13 mouse cellular contexts compared by ENCODE assay signal in genomic region chr1:74329899-74330431, GRCm38 (mm10). TPM values are rescaled to one million over a fixed set of nuclear protein-coding genes. Genes with fewer than 3 reads are reported as not detected.
DNase-seq lines count a peak whose midpoint lies in the region; ATAC-seq lines count a peak whose summit lies in the region.
"Had no signal": no experiment of that assay in that cellular context is flagged by ENCODE, and none has a peak within 500 bp of the region (broad histone marks: within the 10 kb centered on the region; RNA-seq: fewer than 3 reads in every experiment).

No protein-coding gene starts in this region.

- no peaks in the 10 kb centered on the region for H3K9me3 ChIP-seq in heart, embryonic 13.5 days
- no peaks in the 10 kb centered on the region for H3K9me3 ChIP-seq in midbrain, embryonic 11.5 days (ENCODE audit: control insufficient read depth, low read length)
- no peaks in the 10 kb centered on the region for H3K9me3 ChIP-seq in midbrain, embryonic 15.5 days
- no peaks in the 10 kb centered on the region for H3K9me3 ChIP-seq in kidney, embryonic 15.5 days (replicated peaks)
- no peaks in the 10 kb centered on the region for H3K9me3 ChIP-seq in stomach, embryonic 15.5 days
- H3K9me3 ChIP-seq: hindbrain, embryonic 12.5 days; limb, embryonic 13.5 days; neural tube, embryonic 12.5 days had no signal

- intact Hi-C loops in heart, postnatal 36 days (cut with DNase I) = loop anchor here (2.0 kb wide), 1 partner anchor 43 kb away; no protein-coding TSS in a partner anchor

- 76% methylated on average over 7 of the region's 7 CpGs for WGBS in heart, embryonic 13.5 days
- 90% methylated on average over 7 of the region's 7 CpGs for WGBS in midbrain, embryonic 11.5 days
- WGBS in midbrain, embryonic 15.5 days = 81% methylated on average over 7 of the region's 7 CpGs
- WGBS in kidney, embryonic 15.5 days = 76% methylated on average over 7 of the region's 7 CpGs
- 61% methylated on average over 7 of the region's 7 CpGs for WGBS in stomach, embryonic 15.5 days

- peaks cover 49% of the 10 kb centered on the region for H3K4me1 ChIP-seq in heart, embryonic 13.5 days
- H3K4me1 ChIP-seq in midbrain, embryonic 11.5 days (ENCODE audit: control insufficient read depth, insufficient read depth, low read length) = peaks cover 11% of the 10 kb centered on the region
- peaks cover 18% of the 10 kb centered on the region for H3K4me1 ChIP-seq in midbrain, embryonic 15.5 days
- peaks cover 50% of the 10 kb centered on the region for H3K4me1 ChIP-seq in kidney, embryonic 15.5 days
- H3K4me1 ChIP-seq in stomach, embryonic 15.5 days = peaks cover 23% of the 10 kb centered on the region

- peaks cover 16% of the 10 kb centered on the region for H3K36me3 ChIP-seq in heart, embryonic 13.5 days
- no peaks in the 10 kb centered on the region for H3K36me3 ChIP-seq in midbrain, embryonic 11.5 days (ENCODE audit: control insufficient read depth, insufficient read depth, low read length)
- H3K36me3 ChIP-seq in midbrain, embryonic 15.5 days (replicated peaks) = no peaks in the 10 kb centered on the region
- H3K36me3 ChIP-seq in kidney, embryonic 15.5 days = no peaks in the 10 kb centered on the region; the same call in 1 of the 2 replicates
- no peaks in the 10 kb centered on the region for H3K36me3 ChIP-seq in stomach, embryonic 15.5 days
- H3K36me3 ChIP-seq: hindbrain, embryonic 12.5 days; limb, embryonic 13.5 days had no signal

- H3K4me2 ChIP-seq in heart, embryonic 13.5 days = no peak overlapping the region
- no peak overlapping the region for H3K4me2 ChIP-seq in midbrain, embryonic 11.5 days
- H3K4me2 ChIP-seq in midbrain, embryonic 15.5 days = no peak overlapping the region
- H3K4me2 ChIP-seq in kidney, embryonic 15.5 days = no peak overlapping the region
- no peak overlapping the region for H3K4me2 ChIP-seq in stomach, embryonic 15.5 days
- H3K4me2 ChIP-seq: hindbrain, embryonic 12.5 days; limb, embryonic 13.5 days; neural tube, embryonic 12.5 days had no signal

- H3K27me3 ChIP-seq in heart, embryonic 13.5 days (replicated peaks) = no peaks in the 10 kb centered on the region
- no peaks in the 10 kb centered on the region for H3K27me3 ChIP-seq in midbrain, embryonic 11.5 days (ENCODE audit: control insufficient read depth, insufficient read depth, low read length)
- no peaks in the 10 kb centered on the region for H3K27me3 ChIP-seq in midbrain, embryonic 15.5 days (replicated peaks)
- no peaks in the 10 kb centered on the region for H3K27me3 ChIP-seq in kidney, embryonic 15.5 days
- H3K27me3 ChIP-seq in stomach, embryonic 15.5 days (replicated peaks) = no peaks in the 10 kb centered on the region
- H3K27me3 ChIP-seq: hindbrain, embryonic 12.5 days; limb, embryonic 13.5 days; neural tube, embryonic 12.5 days had no signal

- no peak for DNase-seq in heart, postnatal 36 days
- DNase-seq in midbrain, embryonic 11.5 days (ENCODE audit: low spot score, missing footprints) = peak; percentile 2
- DNase-seq in gastrocnemius, adult 8-10 months (ENCODE audit: low spot score in 2 of 2) = no peak
- no peak for DNase-seq in layer of hippocampus, adult 9-11 months
- DNase-seq: gastrocnemius, postnatal 25 days had no signal

- no peak overlapping the region for H3K4me3 ChIP-seq in heart, embryonic 13.5 days
- H3K4me3 ChIP-seq in midbrain, embryonic 11.5 days (ENCODE audit: low read depth, low read length) = no peak overlapping the region
- H3K4me3 ChIP-seq in midbrain, embryonic 15.5 days = no peak overlapping the region
- no peak overlapping the region for H3K4me3 ChIP-seq in kidney, embryonic 15.5 days (replicated peaks)
- no peak overlapping the region for H3K4me3 ChIP-seq in stomach, embryonic 15.5 days (replicated peaks)
- H3K4me3 ChIP-seq: hindbrain, embryonic 12.5 days; limb, embryonic 13.5 days; neural tube, embryonic 12.5 days had no signal

- H3K9ac ChIP-seq in heart, embryonic 13.5 days = no peak overlapping the region
- H3K9ac ChIP-seq in midbrain, embryonic 11.5 days (ENCODE audit: low read length) = no peak overlapping the region
- H3K9ac ChIP-seq in midbrain, embryonic 15.5 days = no peak overlapping the region
- H3K9ac ChIP-seq in kidney, embryonic 15.5 days = no peak overlapping the region
- no peak overlapping the region for H3K9ac ChIP-seq in stomach, embryonic 15.5 days
- H3K9ac ChIP-seq: hindbrain, embryonic 12.5 days; limb, embryonic 13.5 days; neural tube, embryonic 12.5 days had no signal

- ATAC-seq in heart, embryonic 13.5 days (ENCODE audit: extremely low read depth, insufficient number of reproducible peaks, low FRiP score, low TSS enrichment) = no peak
- ATAC-seq in midbrain, embryonic 11.5 days (ENCODE audit: low FRiP score) = no peak
- ATAC-seq in midbrain, embryonic 15.5 days (replicated peaks) = no peak
- no peak for ATAC-seq in kidney, embryonic 15.5 days (replicated peaks; ENCODE audit: low FRiP score)
- no peak for ATAC-seq in stomach, embryonic 15.5 days (ENCODE audit: insufficient read depth, low FRiP score, low read depth)

- H3K27ac ChIP-seq in heart, embryonic 13.5 days (replicated peaks) = peak overlapping the region; percentile 80; the same call in 1 of the 2 replicates
- H3K27ac ChIP-seq in midbrain, embryonic 11.5 days (ENCODE audit: low read depth, low read length) = no peak overlapping the region
- no peak overlapping the region for H3K27ac ChIP-seq in midbrain, embryonic 15.5 days
- peak overlapping the region; percentile 86 for H3K27ac ChIP-seq in kidney, embryonic 15.5 days
- H3K27ac ChIP-seq in stomach, embryonic 15.5 days = peak overlapping the region; percentile 86; the same call in 1 of the 2 replicates
- H3K27ac ChIP-seq: hindbrain, embryonic 12.5 days; limb, embryonic 13.5 days; neural tube, embryonic 12.5 days had no signal

RNA-seq across cellular contexts. Expression of gene Tmbim1, which starts 24.5 kb away (rescaled TPM):
- 42.0 and 42.7 TPM in 2 replicates for polyA plus RNA-seq in heart, embryonic 13.5 days (2015; fragmentation: Nextera tagmentation; extraction: Ambion mirVana)
- 10 to 100 TPM; 45.8 to 50.5 TPM for total RNA-seq in heart, postnatal 36 days (2021)
- polyA plus RNA-seq in midbrain, embryonic 11.5 days (2014; fragmentation: Nextera tagmentation; extraction: Ambion mirVana) = 6.4 and 7.0 TPM in 2 replicates
- polyA plus RNA-seq in midbrain, embryonic 15.5 days (2015; fragmentation: Nextera tagmentation; extraction: Ambion mirVana) = 7.5 and 9.4 TPM in 2 replicates
- polyA plus RNA-seq in kidney, embryonic 15.5 days (2015; fragmentation: Nextera tagmentation; extraction: Ambion mirVana) = 25.6 and 31.2 TPM in 2 replicates
- 68.3 and 73.4 TPM in 2 replicates for polyA plus RNA-seq in stomach, embryonic 15.5 days (2015; fragmentation: Nextera tagmentation; extraction: Ambion mirVana)
- 10 to 100 TPM; 31.3 to 38.1 (median 32.9) TPM for total RNA-seq in gastrocnemius, adult 8-10 months (2022)

RNA-seq across cellular contexts. Expression of gene Catip, which starts 31.9 kb away (rescaled TPM):
- 0.33 and 0.38 TPM in 2 replicates for polyA plus RNA-seq in heart, embryonic 13.5 days (2015; fragmentation: Nextera tagmentation; extraction: Ambion mirVana)
- total RNA-seq in heart, postnatal 36 days (2021) = under 1 TPM; 0.19 to 0.41 TPM
- polyA plus RNA-seq in midbrain, embryonic 11.5 days (2014; fragmentation: Nextera tagmentation; extraction: Ambion mirVana) = 0.05 and 0.22 TPM in 2 replicates
- 0.68 and 1.9 TPM in 2 replicates for polyA plus RNA-seq in midbrain, embryonic 15.5 days (2015; fragmentation: Nextera tagmentation; extraction: Ambion mirVana)
- 0.67 and 0.82 TPM in 2 replicates for polyA plus RNA-seq in kidney, embryonic 15.5 days (2015; fragmentation: Nextera tagmentation; extraction: Ambion mirVana)
- 0.53 and 0.55 TPM in 2 replicates for polyA plus RNA-seq in stomach, embryonic 15.5 days (2015; fragmentation: Nextera tagmentation; extraction: Ambion mirVana)
- under 1 TPM in 3 of 4 experiments, not detected in 1; 0.21 to 0.44 (median 0.36) TPM for total RNA-seq in gastrocnemius, adult 8-10 months (2022)
- total RNA-seq: gastrocnemius, postnatal 25 days had no signal
- polyA plus RNA-seq: C2C12 had no signal

RNA-seq across cellular contexts. Expression of gene Slc11a1, which starts 45.0 kb away (rescaled TPM):
- polyA plus RNA-seq in heart, embryonic 13.5 days (2015; fragmentation: Nextera tagmentation; extraction: Ambion mirVana) = 2.8 and 3.1 TPM in 2 replicates
- 1 to 10 TPM; 4.7 to 5.5 TPM for total RNA-seq in heart, postnatal 36 days (2021)
- polyA plus RNA-seq in midbrain, embryonic 11.5 days (2014; fragmentation: Nextera tagmentation; extraction: Ambion mirVana) = 1.6 and 2.1 TPM in 2 replicates
- polyA plus RNA-seq in midbrain, embryonic 15.5 days (2015; fragmentation: Nextera tagmentation; extraction: Ambion mirVana) = 2.0 and 3.4 TPM in 2 replicates
- polyA plus RNA-seq in kidney, embryonic 15.5 days (2015; fragmentation: Nextera tagmentation; extraction: Ambion mirVana) = 3.8 and 5.9 TPM in 2 replicates
- polyA plus RNA-seq in stomach, embryonic 15.5 days (2015; fragmentation: Nextera tagmentation; extraction: Ambion mirVana) = 6.1 and 6.6 TPM in 2 replicates
- 1 to 10 TPM; 2.1 to 6.5 (median 5.1) TPM for total RNA-seq in gastrocnemius, adult 8-10 months (2022)

RNA-seq across cellular contexts. Expression of gene Pnkd, which starts 45.2 kb away (rescaled TPM):
- polyA plus RNA-seq in heart, embryonic 13.5 days (2015; fragmentation: Nextera tagmentation; extraction: Ambion mirVana) = 227 and 252 TPM in 2 replicates
- 100 to 1,000 TPM; 145 to 159 TPM for total RNA-seq in heart, postnatal 36 days (2021)
- 83.9 and 84.6 TPM in 2 replicates for polyA plus RNA-seq in midbrain, embryonic 11.5 days (2014; fragmentation: Nextera tagmentation; extraction: Ambion mirVana)
- polyA plus RNA-seq in midbrain, embryonic 15.5 days (2015; fragmentation: Nextera tagmentation; extraction: Ambion mirVana) = 114 and 117 TPM in 2 replicates
- 138 and 139 TPM in 2 replicates for polyA plus RNA-seq in kidney, embryonic 15.5 days (2015; fragmentation: Nextera tagmentation; extraction: Ambion mirVana)
- 117 and 124 TPM in 2 replicates for polyA plus RNA-seq in stomach, embryonic 15.5 days (2015; fragmentation: Nextera tagmentation; extraction: Ambion mirVana)
- 10 to 100 TPM; 51.9 to 56.2 (median 53.1) TPM for total RNA-seq in gastrocnemius, adult 8-10 months (2022)

RNA-seq across cellular contexts. Expression of gene Aamp, which starts 45.4 kb away (rescaled TPM):
- polyA plus RNA-seq in heart, embryonic 13.5 days (2015; fragmentation: Nextera tagmentation; extraction: Ambion mirVana) = 164 and 188 TPM in 2 replicates
- 100 to 1,000 TPM; 102 to 104 TPM for total RNA-seq in heart, postnatal 36 days (2021)
- polyA plus RNA-seq in midbrain, embryonic 11.5 days (2014; fragmentation: Nextera tagmentation; extraction: Ambion mirVana) = 175 and 186 TPM in 2 replicates
- 217 and 229 TPM in 2 replicates for polyA plus RNA-seq in midbrain, embryonic 15.5 days (2015; fragmentation: Nextera tagmentation; extraction: Ambion mirVana)
- 267 and 283 TPM in 2 replicates for polyA plus RNA-seq in kidney, embryonic 15.5 days (2015; fragmentation: Nextera tagmentation; extraction: Ambion mirVana)
- 229 and 235 TPM in 2 replicates for polyA plus RNA-seq in stomach, embryonic 15.5 days (2015; fragmentation: Nextera tagmentation; extraction: Ambion mirVana)
- total RNA-seq in gastrocnemius, adult 8-10 months (2022) = 10 to 100 TPM; 73.2 to 88.7 (median 78.0) TPM

Comparison
In these comparisons a context has a peak if more than half of its experiments do, and no peak if none do; other contexts are left out.
1. H3K27ac ChIP-seq: peak in heart, embryonic 13.5 days (single experiment), kidney, embryonic 15.5 days (single experiment) and stomach, embryonic 15.5 days (single experiment); none in midbrain, embryonic 11.5 days (single experiment) and midbrain, embryonic 15.5 days (single experiment).